ENCODE assay signal across 17 mouse cellular contexts in genomic region chr6:139538469-139538868, GRCm38 (mm10). TPM values are rescaled to one million over a fixed set of nuclear protein-coding genes. Genes with fewer than 3 reads are reported as not detected.
DNase-seq lines count a peak whose midpoint lies in the region; ATAC-seq and TF ChIP-seq lines count a peak whose summit lies in the region.
"Had no signal": no experiment of that assay in that cellular context is flagged by ENCODE, and none has a peak within 500 bp of the region (broad histone marks: within the 10 kb centered on the region; RNA-seq: fewer than 3 reads in every experiment).

No protein-coding gene starts in this region.

- no peak overlapping the region for H3K27ac ChIP-seq in heart, postnatal 0 days (ENCODE audit: low read depth)
- H3K27ac ChIP-seq in heart, embryonic 11.5 days (ENCODE audit: low read depth, low read length): no peak overlapping the region
- no peak overlapping the region for H3K27ac ChIP-seq in liver, embryonic 14.5 days
- H3K27ac ChIP-seq: embryonic facial prominence, embryonic 12.5 days; forebrain, embryonic 12.5 days; macrophage; stomach, embryonic 15.5 days had no signal

- no peaks in the 10 kb centered on the region for H3K27me3 ChIP-seq in heart, postnatal 0 days (ENCODE audit: control insufficient read depth, insufficient read depth, low read length)
- H3K27me3 ChIP-seq in heart, embryonic 11.5 days (ENCODE audit: control insufficient read depth, insufficient read depth, low read length): no peaks in the 10 kb centered on the region
- H3K27me3 ChIP-seq in liver, embryonic 14.5 days (ENCODE audit: control insufficient read depth, insufficient read depth, low read length): no peaks in the 10 kb centered on the region
- H3K27me3 ChIP-seq: embryonic facial prominence, embryonic 12.5 days; forebrain, embryonic 12.5 days; stomach, embryonic 15.5 days had no signal

- no peaks in the 10 kb centered on the region for H3K36me3 ChIP-seq in heart, postnatal 0 days (replicated peaks; ENCODE audit: control insufficient read depth, insufficient read depth, low read length)
- no peaks in the 10 kb centered on the region for H3K36me3 ChIP-seq in heart, embryonic 11.5 days (ENCODE audit: control insufficient read depth, insufficient read depth, low read length)
- no peaks in the 10 kb centered on the region for H3K36me3 ChIP-seq in liver, embryonic 14.5 days (replicated peaks; ENCODE audit: control insufficient read depth, insufficient read depth, low read depth)
- H3K36me3 ChIP-seq: embryonic facial prominence, embryonic 12.5 days; forebrain, embryonic 12.5 days; stomach, embryonic 15.5 days had no signal

- no peaks in the 10 kb centered on the region for H3K9me3 ChIP-seq in heart, postnatal 0 days (replicated peaks; ENCODE audit: control insufficient read depth, low read length)
- H3K9me3 ChIP-seq in heart, embryonic 11.5 days (replicated peaks; ENCODE audit: control insufficient read depth, low read length): 0 out of 2 replicates have a peak, but pooled peaks cover 2% of the 10 kb centered on the region
- no peaks in the 10 kb centered on the region for H3K9me3 ChIP-seq in liver, embryonic 14.5 days (ENCODE audit: control insufficient read depth, low read length)
- H3K9me3 ChIP-seq: embryonic facial prominence, embryonic 12.5 days; forebrain, embryonic 12.5 days; stomach, embryonic 15.5 days had no signal

- DNase-seq in heart, postnatal 0 days (ENCODE audit: low spot score): peak; percentile 9
- no peak for DNase-seq in liver, embryonic 14.5 days (ENCODE audit: low read depth in 3 of 3, low spot score in 3 of 3)
- DNase-seq in liver (no peak), MN1 (ENCODE audit: low spot score) (peak; percentile 18)
- DNase-seq in embryo, embryonic 11 days: peak; percentile 24
- DNase-seq in thymus, postnatal 10 days (ENCODE audit: low spot score in 2 of 2): no peak
- DNase-seq: heart, postnatal 14 days; kidney, adult 8-10 months had no signal

- peak; percentile 40 for TF ChIP-seq CTCF in heart, postnatal 0 days (IDR thresholded peaks at IDR 0.05; ENCODE audit: low read depth)
- 0 out of 2 replicates have a peak, but pooled peaks have one; percentile 2 for TF ChIP-seq CTCF in liver, embryonic 14.5 days (IDR thresholded peaks at IDR 0.05; ENCODE audit: low read depth)

- H3K4me3 ChIP-seq in heart, postnatal 0 days (ENCODE audit: low read depth, low read length): no peak overlapping the region
- H3K4me3 ChIP-seq in heart, embryonic 11.5 days (ENCODE audit: low read depth, low read length): no peak overlapping the region
- no peak overlapping the region for H3K4me3 ChIP-seq in liver, embryonic 14.5 days (ENCODE audit: insufficient read depth in 1 of 2, low read depth in 2 of 2, low read length in 2 of 2)
- H3K4me3 ChIP-seq: embryonic facial prominence, embryonic 12.5 days; forebrain, embryonic 12.5 days; stomach, embryonic 15.5 days had no signal

- ATAC-seq in heart, postnatal 0 days (ENCODE audit: insufficient read depth, low read depth): no peak
- ATAC-seq in heart, embryonic 11.5 days (replicated peaks; ENCODE audit: insufficient number of reproducible peaks, low FRiP score, low TSS enrichment): no peak
- no peak for ATAC-seq in liver, embryonic 14.5 days (ENCODE audit: insufficient read depth)
- ATAC-seq: activated CD4-positive, CD25-positive, alpha-beta regulatory T cell, adult 4 months had no signal

- no peak for TF ChIP-seq EP300 in heart, postnatal 0 days (IDR thresholded peaks at IDR 0.05; ENCODE audit: low read depth)
- TF ChIP-seq EP300 in liver, embryonic 14.5 days (IDR thresholded peaks at IDR 0.05; ENCODE audit: low read depth): no peak

- H3K4me2 ChIP-seq in heart, postnatal 0 days (ENCODE audit: low read depth, low read length): no peak overlapping the region
- H3K4me2 ChIP-seq in heart, embryonic 11.5 days: no peak overlapping the region
- no peak overlapping the region for H3K4me2 ChIP-seq in liver, embryonic 14.5 days (ENCODE audit: low read depth)
- H3K4me2 ChIP-seq: embryonic facial prominence, embryonic 12.5 days; forebrain, embryonic 12.5 days; stomach, embryonic 15.5 days had no signal

- no peaks in the 10 kb centered on the region for H3K4me1 ChIP-seq in heart, postnatal 0 days (ENCODE audit: control insufficient read depth, insufficient read depth)
- H3K4me1 ChIP-seq in heart, embryonic 11.5 days (ENCODE audit: control insufficient read depth, insufficient read depth, low read length): no peaks in the 10 kb centered on the region
- no peaks in the 10 kb centered on the region for H3K4me1 ChIP-seq in liver, embryonic 14.5 days (replicated peaks; ENCODE audit: control insufficient read depth in 2 of 2, insufficient read depth in 2 of 2, low read length in 1 of 2)
- H3K4me1 ChIP-seq: embryonic facial prominence, embryonic 12.5 days; forebrain, embryonic 12.5 days; stomach, embryonic 15.5 days had no signal

- WGBS in heart, postnatal 0 days: 54% methylated on average over 2 of the region's 2 CpGs
- WGBS in heart, embryonic 11.5 days (ENCODE audit: insufficient replicate concordance): 55% methylated on average over 2 of the region's 2 CpGs
- WGBS in liver, embryonic 14.5 days (ENCODE audit: insufficient replicate concordance): 39% methylated on average over 2 of the region's 2 CpGs

- no peak overlapping the region for H3K9ac ChIP-seq in heart, postnatal 0 days (replicated peaks; ENCODE audit: low read depth, low read length)
- H3K9ac ChIP-seq in heart, embryonic 11.5 days (ENCODE audit: low read depth, low read length): no peak overlapping the region
- H3K9ac ChIP-seq in liver, embryonic 14.5 days (replicated peaks): no peak overlapping the region
- H3K9ac ChIP-seq: embryonic facial prominence, embryonic 12.5 days; forebrain, embryonic 12.5 days; stomach, embryonic 15.5 days had no signal

RNA-seq across cellular contexts. Expression of gene Rergl, which starts 36.7 kb away (rescaled TPM):
- not detected in 2 replicates for total RNA-seq in heart, postnatal 0 days (2014; rRNA removed; ENCODE audit: low replicate concordance)
- 0.16 TPM in 1 of 2 replicates, not detected in the other for polyA plus RNA-seq in heart, postnatal 0 days (2015; fragmentation: Nextera tagmentation; extraction: Ambion mirVana)
- not detected in 2 replicates for polyA plus RNA-seq in heart, embryonic 11.5 days (2014; fragmentation: Nextera tagmentation; extraction: Ambion mirVana)
- polyA plus RNA-seq in liver, embryonic 14.5 days (2012; rRNA removed): not detected in 2 replicates
- not detected in 2 replicates for polyA plus RNA-seq in liver, embryonic 14.5 days (2014; fragmentation: Nextera tagmentation; extraction: Ambion mirVana)
- total RNA-seq: layer of hippocampus, postnatal 14 days; monocyte, adult 5-6 weeks; neutrophil, adult 5-6 weeks had no signal
- polyA plus RNA-seq: activated CD4-positive, CD25-positive, alpha-beta regulatory T cell, adult 4 months; embryonic facial prominence, embryonic 12.5 days; forebrain, embryonic 12.5 days; macrophage had no signal

RNA-seq across cellular contexts. Expression of gene Pik3c2g, which starts 48.6 kb away (rescaled TPM):
- not detected in 2 replicates for total RNA-seq in heart, postnatal 0 days (2014; rRNA removed; ENCODE audit: low replicate concordance)
- 0.26 TPM in 1 of 2 replicates, not detected in the other for polyA plus RNA-seq in heart, postnatal 0 days (2015; fragmentation: Nextera tagmentation; extraction: Ambion mirVana)
- polyA plus RNA-seq in heart, embryonic 11.5 days (2014; fragmentation: Nextera tagmentation; extraction: Ambion mirVana): 1.0 and 1.2 TPM in 2 replicates
- polyA plus RNA-seq in liver, embryonic 14.5 days (2012; rRNA removed): 0.92 and 1.2 TPM in 2 replicates
- 1.3 TPM in 2 replicates for polyA plus RNA-seq in liver, embryonic 14.5 days (2014; fragmentation: Nextera tagmentation; extraction: Ambion mirVana)
- total RNA-seq: monocyte, adult 5-6 weeks; neutrophil, adult 5-6 weeks had no signal
- polyA plus RNA-seq: activated CD4-positive, CD25-positive, alpha-beta regulatory T cell, adult 4 months; forebrain, embryonic 12.5 days; macrophage had no signal

Comparison
In these comparisons a context has a peak if more than half of its experiments do, and no peak if none do; other contexts are left out.
1. DNase-seq: peak in heart, postnatal 0 days (single experiment), MN1 (single experiment) and embryo, embryonic 11 days (single experiment); none in liver, embryonic 14.5 days (0 of 3), liver (single experiment) and thymus, postnatal 10 days (0 of 2).